Mouse (Mus musculus) gastrocnemius, postnatal 25 days (tissue): ENCODE measurements at regions not wholly inside any gene's neighbourhood (a gene's known extent, or its start where the extent isn't known, plus 50 kb on each side); places are given as distances from the start of the nearest gene placed in this dataset.

ENCODE experiments used
- DNase-seq: peaks from one replicate; pipeline ENCODE4 v3.0.0; 2022

- no peak for DNase-seq
These were observed 185.3 kb upstream of the Krr1 start for GRCm38 (mm10) chr10:111787175-111787574.

- no peak for DNase-seq
These were observed 183.2 kb upstream of the Krr1 start for GRCm38 (mm10) chr10:111789264-111789663.

GRCm38 (mm10) chr10:111790911-111791310 is 181.6 kb upstream of the Krr1 start:
- DNase-seq = no peak

GRCm38 (mm10) chr10:111795056-111795455 is 177.4 kb upstream of the Krr1 start:
- no peak for DNase-seq

- no peak for DNase-seq
These were observed 176.7 kb upstream of the Krr1 start for GRCm38 (mm10) chr10:111795756-111796155.

GRCm38 (mm10) chr10:111798851-111799281 is 173.6 kb upstream of the Krr1 start:
- peak; percentile 18 for DNase-seq

GRCm38 (mm10) chr10:111799850-111800589 is 172.4 kb upstream of the Krr1 start:
- no peak for DNase-seq

GRCm38 (mm10) chr10:111800590-111800935 is 171.9 kb upstream of the Krr1 start:
- no peak for DNase-seq

- DNase-seq = peak; percentile 34
These were observed 171.3 kb upstream of the Krr1 start for GRCm38 (mm10) chr10:111801021-111801793.

GRCm38 (mm10) chr10:111801794-111802359 is 170.6 kb upstream of the Krr1 start:
- peak; percentile 58 for DNase-seq

- DNase-seq = no peak
These were observed 166.1 kb upstream of the Krr1 start for GRCm38 (mm10) chr10:111806333-111806732.

- no peak for DNase-seq
These were observed 165.5 kb upstream of the Krr1 start for GRCm38 (mm10) chr10:111806916-111807315.

- peak; percentile 58 for DNase-seq
These were observed 158.7 kb upstream of the Krr1 start for GRCm38 (mm10) chr10:111813736-111814135.

- no peak for DNase-seq
These were observed 157.8 kb upstream of the Krr1 start for GRCm38 (mm10) chr10:111814648-111815047.

- DNase-seq = no peak
These were observed 157.3 kb upstream of the Krr1 start for GRCm38 (mm10) chr10:111815160-111815559.

- DNase-seq = no peak
These were observed 156.5 kb upstream of the Krr1 start for GRCm38 (mm10) chr10:111815821-111816599.

GRCm38 (mm10) chr10:111819755-111820451 is 152.6 kb upstream of the Krr1 start:
- DNase-seq = peak; percentile 30

GRCm38 (mm10) chr10:111824820-111825219 is 147.6 kb upstream of the Krr1 start:
- DNase-seq = no peak

GRCm38 (mm10) chr10:111826033-111826754 is 146.3 kb upstream of the Krr1 start:
- DNase-seq = no peak

GRCm38 (mm10) chr10:111827246-111827645 is 145.2 kb upstream of the Krr1 start:
- DNase-seq = no peak

GRCm38 (mm10) chr10:111827930-111828329 is 144.5 kb upstream of the Krr1 start:
- DNase-seq = no peak
